Mouse (Mus musculus): Measurements from ENCODE around the gene Tmprss7. TPM values are rescaled to one million over a fixed set of nuclear protein-coding genes. Genes with fewer than 3 reads are reported as not detected.

Tmprss7 gene
- polyA plus RNA-seq, 1 experiment from 2014 or later: 0.31 TPM

GRCm38 (mm10) chr16:45641301-45641700, 52.2 kb downstream of the Tmprss7 start:
- no peaks in the 10 kb centered on the region for H3K9me3 ChIP-seq
- H3K27me3 ChIP-seq (ENCODE audit: insufficient read depth, poor library complexity, severe bottlenecking): no peaks in the 10 kb centered on the region
- 69% methylated on average over 3 of the region's 3 CpGs for WGBS
- H3K27ac ChIP-seq: no peak overlapping the region
- DNase-seq (ENCODE audit: low spot score): no peak
- H3K4me1 ChIP-seq (replicated peaks): no peaks in the 10 kb centered on the region
- no peak overlapping the region for H3K4me3 ChIP-seq
- H3K36me3 ChIP-seq: no peaks in the 10 kb centered on the region

GRCm38 (mm10) chr16:45640070-45640762, 53.2 kb downstream of the Tmprss7 start:
- no peak for DNase-seq (ENCODE audit: low spot score)
- no peaks in the 10 kb centered on the region for H3K9me3 ChIP-seq
- H3K27me3 ChIP-seq (ENCODE audit: insufficient read depth, poor library complexity, severe bottlenecking): no peaks in the 10 kb centered on the region
- H3K36me3 ChIP-seq: no peaks in the 10 kb centered on the region
- 90% methylated on average over 10 of the region's 10 CpGs for WGBS
- no peak overlapping the region for H3K27ac ChIP-seq
- no peak overlapping the region for H3K4me3 ChIP-seq
- H3K4me1 ChIP-seq (replicated peaks): no peaks in the 10 kb centered on the region

DNA sequence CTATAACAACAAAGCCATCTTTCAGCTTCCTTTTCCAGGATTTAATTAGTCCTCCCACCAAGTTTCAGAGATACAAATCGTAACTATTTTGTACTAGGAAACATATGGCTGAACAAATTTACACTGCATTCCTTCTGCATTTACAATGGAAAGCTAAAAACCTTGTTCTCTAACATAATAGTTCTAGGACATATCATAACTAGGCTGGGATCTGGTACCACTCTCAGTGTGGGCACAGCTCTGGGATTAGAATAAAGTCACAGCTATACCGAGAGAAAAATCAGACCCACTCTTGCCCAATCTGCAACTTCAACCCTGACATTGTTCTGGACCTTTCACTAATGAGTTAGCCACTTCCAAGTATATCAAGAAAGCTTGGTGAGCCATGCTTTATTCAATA, 57.6 kb downstream of the Tmprss7 start:
- Histone ChIP-seq H3K27ac (no peak overlapping the region), H3K27me3 (ENCODE audit: insufficient read depth, poor library complexity, severe bottlenecking) (no peaks in the 10 kb centered on the region), H3K4me3 (no peak overlapping the region), H3K4me1 (replicated peaks) (no peaks in the 10 kb centered on the region), H3K9me3 (no peaks in the 10 kb centered on the region), H3K36me3 (no peaks in the 10 kb centered on the region)
- 84% methylated on average over 2 of the region's 2 CpGs for WGBS
- DNase-seq (ENCODE audit: low spot score): no peak

DNA sequence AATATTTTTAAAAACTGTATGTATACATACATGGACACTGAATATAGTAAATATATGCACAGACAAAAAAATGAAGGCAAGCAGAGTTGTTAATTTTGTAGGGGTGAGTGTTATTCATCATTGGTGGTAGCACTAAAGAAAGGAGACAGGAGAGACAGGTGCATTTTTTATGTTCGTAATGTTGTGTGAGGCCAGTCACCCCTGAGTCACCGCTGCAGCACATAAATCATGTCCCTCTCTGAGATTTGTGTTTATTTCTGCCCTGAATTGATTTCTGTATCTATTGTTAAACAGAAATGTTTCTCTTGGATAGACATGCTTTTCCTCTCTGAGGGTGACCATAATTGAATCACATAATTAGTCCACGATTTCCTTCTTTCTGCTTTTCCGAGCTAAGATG, 61.0 kb downstream of the Tmprss7 start:
- H3K4me1 ChIP-seq (replicated peaks): no peaks in the 10 kb centered on the region
- no peak for DNase-seq (ENCODE audit: low spot score)
- no peak overlapping the region for H3K27ac ChIP-seq
- no peaks in the 10 kb centered on the region for H3K36me3 ChIP-seq
- 92% methylated on average over 4 of the region's 4 CpGs for WGBS
- H3K27me3 ChIP-seq (ENCODE audit: insufficient read depth, poor library complexity, severe bottlenecking): no peaks in the 10 kb centered on the region
- H3K9me3 ChIP-seq: no peaks in the 10 kb centered on the region
- H3K4me3 ChIP-seq: no peak overlapping the region

- Histone ChIP-seq H3K9me3 (no peaks in the 10 kb centered on the region), H3K27ac (no peak overlapping the region), H3K4me1 (replicated peaks) (no peaks in the 10 kb centered on the region), H3K4me3 (no peak overlapping the region), H3K27me3 (ENCODE audit: insufficient read depth, poor library complexity, severe bottlenecking) (no peaks in the 10 kb centered on the region), H3K36me3 (no peaks in the 10 kb centered on the region)
- 59% methylated on average over 5 of the region's 5 CpGs for WGBS
- peak; percentile 55 for DNase-seq (ENCODE audit: low spot score)
Observed at GRCm38 (mm10) chr16:45630347-45630960, 63.0 kb downstream of the Tmprss7 start.

DNA sequence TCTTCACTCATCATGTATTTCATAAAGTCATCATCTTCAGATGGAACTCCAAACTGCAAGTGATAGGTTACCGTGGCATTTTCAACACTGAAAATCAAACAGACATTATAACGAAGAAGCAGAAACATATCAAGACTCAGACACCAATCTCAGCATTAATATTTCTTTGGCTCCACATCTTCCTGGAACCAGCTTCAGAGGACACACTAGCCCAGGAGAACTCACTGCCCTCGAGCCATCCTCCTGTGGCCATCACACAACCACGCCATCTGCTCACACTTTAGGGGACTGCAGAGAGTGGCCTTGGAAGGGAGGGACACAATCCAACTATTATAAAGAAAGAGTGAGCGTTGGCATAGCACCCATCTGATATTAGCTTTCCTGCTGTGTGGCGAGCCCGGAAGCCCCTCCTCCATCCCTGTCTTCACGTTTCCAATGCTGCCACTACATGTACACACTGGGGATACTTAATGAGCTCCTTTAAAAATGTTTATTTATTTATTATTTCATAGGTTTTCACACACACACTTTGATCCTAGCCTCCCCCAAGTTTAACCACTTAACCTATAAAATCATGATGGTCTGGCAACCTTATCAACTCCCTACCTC, 63.9 kb downstream of the Tmprss7 start:
- H3K27ac ChIP-seq: no peak overlapping the region
- H3K27me3 ChIP-seq (ENCODE audit: insufficient read depth, poor library complexity, severe bottlenecking): no peaks in the 10 kb centered on the region
- 81% methylated on average over 8 of the region's 8 CpGs for WGBS
- H3K9me3 ChIP-seq: no peaks in the 10 kb centered on the region
- no peak overlapping the region for H3K4me3 ChIP-seq
- no peaks in the 10 kb centered on the region for H3K4me1 ChIP-seq (replicated peaks)
- no peak for DNase-seq (ENCODE audit: low spot score)
- H3K36me3 ChIP-seq: no peaks in the 10 kb centered on the region

DNA sequence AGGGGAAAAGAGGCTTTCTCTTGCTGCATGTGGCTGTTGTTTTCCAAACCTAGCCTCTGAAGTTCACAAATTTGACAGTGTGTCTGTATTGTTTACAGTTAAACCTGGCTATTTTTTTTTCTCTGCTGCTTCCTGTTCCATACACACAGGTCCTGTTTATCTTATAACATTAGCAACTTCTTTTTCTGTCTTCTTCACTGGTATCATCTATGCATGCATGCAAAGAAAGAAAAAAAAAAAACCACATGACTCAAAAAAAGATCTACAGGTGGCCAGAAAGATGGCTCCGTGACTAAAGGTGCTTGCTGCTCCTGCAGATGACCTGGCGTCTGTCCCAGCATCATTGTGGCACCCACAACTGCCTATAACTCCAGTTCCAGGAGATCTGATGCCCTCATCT, 68.1 kb downstream of the Tmprss7 start:
- WGBS: 95% methylated on average over 2 of the region's 2 CpGs
- Histone ChIP-seq H3K27me3 (ENCODE audit: insufficient read depth, poor library complexity, severe bottlenecking) (no peaks in the 10 kb centered on the region), H3K9me3 (no peaks in the 10 kb centered on the region), H3K27ac (no peak overlapping the region), H3K36me3 (no peaks in the 10 kb centered on the region), H3K4me1 (replicated peaks) (no peaks in the 10 kb centered on the region), H3K4me3 (no peak overlapping the region)
- DNase-seq (ENCODE audit: low spot score): no peak

- Histone ChIP-seq H3K27ac (no peak overlapping the region), H3K36me3 (no peaks in the 10 kb centered on the region), H3K27me3 (ENCODE audit: insufficient read depth, poor library complexity, severe bottlenecking) (no peaks in the 10 kb centered on the region), H3K9me3 (no peaks in the 10 kb centered on the region), H3K4me3 (no peak overlapping the region), H3K4me1 (replicated peaks) (no peaks in the 10 kb centered on the region)
- DNase-seq (ENCODE audit: low spot score): no peak
- WGBS: 92% methylated on average over 2 of the region's 2 CpGs
Observed at GRCm38 (mm10) chr16:45624791-45625190, 68.7 kb downstream of the Tmprss7 start.

DNA sequence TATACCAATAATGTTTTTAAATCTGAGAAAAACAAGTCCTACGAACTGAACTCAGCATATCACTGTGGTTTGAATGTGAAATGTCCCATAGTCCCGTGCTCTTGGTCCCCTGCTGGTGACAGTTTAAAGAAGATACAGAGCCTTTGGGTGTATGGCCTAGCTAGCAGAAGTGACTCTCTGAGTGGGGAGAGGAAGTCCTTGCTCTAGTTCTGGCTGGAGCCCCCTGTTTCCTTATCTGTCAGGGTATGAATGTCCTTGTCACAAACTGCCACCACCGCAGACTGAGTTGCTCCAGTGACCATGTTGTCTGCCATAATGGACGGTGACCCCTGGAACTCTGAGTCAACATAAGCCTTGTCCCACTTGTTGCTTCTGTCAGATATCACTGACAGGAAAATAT, 70.2 kb downstream of the Tmprss7 start:
- H3K27me3 ChIP-seq (ENCODE audit: insufficient read depth, poor library complexity, severe bottlenecking): no peaks in the 10 kb centered on the region
- DNase-seq (ENCODE audit: low spot score): no peak
- H3K9me3 ChIP-seq: no peaks in the 10 kb centered on the region
- H3K4me3 ChIP-seq: no peak overlapping the region
- WGBS: 93% methylated on average over 4 of the region's 4 CpGs
- no peaks in the 10 kb centered on the region for H3K36me3 ChIP-seq
- H3K4me1 ChIP-seq (replicated peaks): no peaks in the 10 kb centered on the region
- H3K27ac ChIP-seq: no peak overlapping the region

DNA sequence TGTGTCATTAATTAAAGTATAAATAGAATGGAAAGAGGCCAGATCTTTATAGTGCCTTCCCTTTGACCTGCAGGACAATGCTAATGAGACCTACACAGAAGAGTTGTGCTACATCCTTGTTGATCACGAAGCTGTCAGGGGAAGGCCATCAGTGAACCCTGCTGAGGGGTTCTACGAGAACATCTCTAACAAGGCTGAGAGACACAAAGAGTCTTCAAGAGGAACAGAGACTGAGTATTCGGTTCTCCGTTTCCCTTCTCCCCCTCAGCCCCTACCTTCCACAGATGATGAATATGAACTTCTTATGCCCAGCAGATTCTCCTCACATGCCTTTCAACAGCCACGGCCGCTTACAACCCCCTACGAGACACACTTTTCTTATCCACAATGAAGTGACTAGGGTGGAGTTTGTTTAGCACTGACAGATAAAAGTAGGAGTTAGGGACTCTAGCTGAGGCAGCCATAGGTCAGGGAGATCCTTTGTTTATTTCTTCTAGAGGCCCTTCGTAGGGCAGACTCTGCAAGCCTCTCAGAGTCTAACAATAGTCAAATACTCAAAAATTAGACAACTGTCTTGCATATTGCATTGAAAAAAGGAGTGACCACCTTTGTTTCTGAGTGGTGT, 73.6 kb downstream of the Tmprss7 start:
- no peaks in the 10 kb centered on the region for H3K36me3 ChIP-seq
- no peak overlapping the region for H3K27ac ChIP-seq
- no peaks in the 10 kb centered on the region for H3K9me3 ChIP-seq
- no peak overlapping the region for H3K4me3 ChIP-seq
- no peak for DNase-seq (ENCODE audit: low spot score)
- 72% methylated on average over 8 of the region's 8 CpGs for WGBS
- H3K27me3 ChIP-seq (ENCODE audit: insufficient read depth, poor library complexity, severe bottlenecking): no peaks in the 10 kb centered on the region
- H3K4me1 ChIP-seq (replicated peaks): no peaks in the 10 kb centered on the region

- no peak for DNase-seq (ENCODE audit: low spot score)
Observed at GRCm38 (mm10) chr16:45615944-45616343, 77.5 kb downstream of the Tmprss7 start.

GRCm38 (mm10) chr16:45613247-45613646, 80.2 kb downstream of the Tmprss7 start:
- no peaks in the 10 kb centered on the region for H3K36me3 ChIP-seq
- WGBS: 73% methylated on average over 2 of the region's 2 CpGs
- DNase-seq (ENCODE audit: low spot score): no peak
- no peak overlapping the region for H3K27ac ChIP-seq
- H3K27me3 ChIP-seq (ENCODE audit: insufficient read depth, poor library complexity, severe bottlenecking): no peaks in the 10 kb centered on the region
- no peak overlapping the region for H3K4me3 ChIP-seq
- H3K9me3 ChIP-seq: no peaks in the 10 kb centered on the region
- no peaks in the 10 kb centered on the region for H3K4me1 ChIP-seq (replicated peaks)

More at GRCm38 (mm10) chr16:45615944-45616343, 77.5 kb downstream of the Tmprss7 start:
- no peaks in the 10 kb centered on the region for H3K36me3 ChIP-seq
- no peaks in the 10 kb centered on the region for H3K9me3 ChIP-seq
- H3K27me3 ChIP-seq (ENCODE audit: insufficient read depth, poor library complexity, severe bottlenecking): no peaks in the 10 kb centered on the region
- 84% methylated on average over 1 of the region's 1 CpGs for WGBS
- no peak overlapping the region for H3K4me3 ChIP-seq
- H3K4me1 ChIP-seq (replicated peaks): no peaks in the 10 kb centered on the region
- H3K27ac ChIP-seq: no peak overlapping the region

DNA sequence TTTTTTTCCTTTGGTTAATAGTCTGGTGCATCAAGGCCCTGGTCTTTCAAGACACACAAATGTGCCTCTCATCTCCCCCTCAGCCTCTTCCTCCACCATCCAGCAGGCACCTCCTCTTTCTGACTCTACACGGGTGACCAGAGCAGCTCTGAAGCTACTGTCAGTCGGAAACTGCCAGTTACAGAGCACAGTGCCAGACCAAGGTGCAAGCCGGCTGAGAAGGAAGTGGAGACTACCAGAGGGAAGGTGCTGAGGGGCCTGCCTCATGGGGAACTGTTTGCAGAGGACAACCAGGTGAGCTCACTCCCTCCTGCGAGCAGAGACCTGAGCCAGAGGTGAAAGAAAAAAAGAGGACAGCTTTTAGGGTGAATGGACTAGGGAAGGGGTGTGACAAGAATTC, 83.2 kb downstream of the Tmprss7 start, which contains the start of gene Gcsam:
Gene Gcsam, plus strand, starts transcription at position 114 of the 400 bp plus-strand sequence.
- Histone ChIP-seq H3K9me3 (no peaks in the 10 kb centered on the region), H3K4me1 (replicated peaks) (no peaks in the 10 kb centered on the region), H3K27me3 (ENCODE audit: insufficient read depth, poor library complexity, severe bottlenecking) (no peaks in the 10 kb centered on the region), H3K36me3 (no peaks in the 10 kb centered on the region), H3K27ac (no peak within 1 kb of the TSS), H3K4me3 (no peak within 1 kb of the TSS)
- WGBS: 80% methylated on average over 4 of the region's 4 CpGs
- no peak for DNase-seq (ENCODE audit: low spot score)

Measured in hindbrain, embryonic 10.5 days (tissue).